Mouse (Mus musculus) midbrain, postnatal 0 days (tissue): ENCODE results near the gene Nrxn3. TPM values are rescaled to one million over a fixed set of nuclear protein-coding genes. Genes with fewer than 3 reads are reported as not detected.

Experiments
- ATAC-seq: fragments of 200-750 bp; cut with Nextera tagmentation; 2 replicates; pipeline ENCODE4 v1.8.0; 2017; ENCODE audit warnings: moderate number of reproducible peaks, mild to moderate bottlenecking, moderate TSS enrichment, moderate library complexity; ENCODE audit not compliant: low FRiP score
- DNase-seq: peaks from one replicate; pipeline ENCODE4 v3.0.0-alpha.2; 2015; ENCODE audit warnings: low spot score
- H3K27ac ChIP-seq: fragments of 300-500 bp; sonication (generic); 2 replicates; pipeline ENCODE4 v1.5.1; 2014; ENCODE audit warnings: low read depth, mild to moderate bottlenecking, low read length, mixed read lengths
- H3K27me3 ChIP-seq: fragments of 300-500 bp; sonication (generic); 2 replicates; pipeline ENCODE4 v1.6.1; 2014; ENCODE audit warnings: low read length, control low read depth, mixed read lengths; ENCODE audit not compliant: insufficient read depth
- H3K36me3 ChIP-seq: fragments of 300-500 bp; sonication (generic); 2 replicates; pipeline ENCODE4 v1.6.1; 2014; ENCODE audit warnings: low read length, control low read depth, mixed read lengths; ENCODE audit not compliant: insufficient read depth
- H3K4me1 ChIP-seq: fragments of 300-500 bp; sonication (generic); 2 replicates; pipeline ENCODE4 v1.6.1; 2014; ENCODE audit warnings: mild to moderate bottlenecking, control low read depth, antibody characterized with exemption, low read length, mixed read lengths; ENCODE audit not compliant: insufficient read depth
- H3K4me2 ChIP-seq: fragments of 300-500 bp; sonication (generic); 2 replicates; pipeline ENCODE4 v1.6.1; 2014; ENCODE audit warnings: low read depth, mild to moderate bottlenecking, low read length, mixed read lengths; ENCODE audit not compliant: poor library complexity, severe bottlenecking
- H3K4me3 ChIP-seq: fragments of 300-500 bp; sonication (generic); 2 replicates; pipeline ENCODE4 v1.5.1; 2014; ENCODE audit warnings: low read depth, mild to moderate bottlenecking, low read length, moderate library complexity
- H3K9ac ChIP-seq: fragments of 300-500 bp; sonication (generic); replicated peaks from 2 replicates; pipeline ENCODE4 v1.6.1; 2014; ENCODE audit warnings: mild to moderate bottlenecking, low read length, moderate library complexity, mixed read lengths; ENCODE audit not compliant: poor library complexity, severe bottlenecking
- H3K9me3 ChIP-seq: fragments of 300-500 bp; sonication (generic); 2 replicates; pipeline ENCODE4 v1.6.1; 2016; ENCODE audit warnings: low read length, control low read depth
- CTCF ChIP-seq: IDR thresholded peaks from 2 replicates; pipeline ENCODE4 v1.5.1; 2016; ENCODE audit warnings: antibody characterized with exemption, mild to moderate bottlenecking
- WGBS: fragments of 180-500 bp; shearing (Covaris S2); extraction: QIAGEN DNeasy Blood & Tissue Kit; methylation state at CpG from one replicate; pipeline ENCODE4 v1.1.7; 2014; 5-methylcytosine and 5-hydroxymethylcytosine counted together
- polyA plus RNA-seq: library from polyadenylated mRNA; unstranded; fragments of >200 nt; fragmentation: Nextera tagmentation; extraction: Ambion mirVana; gene quantifications from 2 replicates; pipeline ENCODE4 v1.2.1, GENCODE M21; 2015
- total RNA-seq: library from RNA; depleted of rRNA; stranded (reverse); fragments of >200 nt; gene quantifications from 2 replicates; pipeline ENCODE4 v1.2.3, GENCODE M21; 2014

Nrxn3 gene
- total and polyA plus RNA-seq, 2 experiments from 2014 or later, result 80.8 to 88.2 TPM

DNA sequence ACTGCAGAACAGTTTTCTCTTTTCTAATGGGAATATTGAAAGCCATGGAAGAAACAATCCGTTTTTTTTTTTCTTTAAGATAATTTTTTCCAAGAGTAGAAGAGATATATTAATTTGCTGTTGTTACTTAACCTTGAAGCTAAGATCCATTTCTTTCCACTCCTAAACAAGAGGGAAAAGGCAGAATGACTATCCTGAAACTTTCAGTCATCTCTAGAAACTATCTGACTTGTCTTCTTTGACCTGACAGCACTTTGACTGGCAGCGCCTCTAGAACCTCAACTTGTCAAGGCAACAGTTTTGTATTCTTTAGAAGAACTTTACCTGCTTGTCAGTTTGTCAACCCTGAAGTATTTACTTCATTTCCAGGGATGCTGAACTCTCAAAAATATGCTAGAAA lies 227.2 kb downstream of the Nrxn3 start:
- DNase-seq, result no peak
- no peaks in the 10 kb centered on the region for H3K27me3 ChIP-seq
- no peaks in the 10 kb centered on the region for H3K9me3 ChIP-seq
- H3K9ac ChIP-seq, result no peak overlapping the region
- WGBS, result 85% methylated on average over 2 of the region's 2 CpGs
- H3K36me3 ChIP-seq, result no peaks in the 10 kb centered on the region
- H3K4me3 ChIP-seq, result no peak overlapping the region
- no peak for ATAC-seq
- no peak overlapping the region for H3K27ac ChIP-seq
- H3K4me2 ChIP-seq, result no peak overlapping the region
- no peaks in the 10 kb centered on the region for H3K4me1 ChIP-seq
- no peak for TF ChIP-seq CTCF

DNA sequence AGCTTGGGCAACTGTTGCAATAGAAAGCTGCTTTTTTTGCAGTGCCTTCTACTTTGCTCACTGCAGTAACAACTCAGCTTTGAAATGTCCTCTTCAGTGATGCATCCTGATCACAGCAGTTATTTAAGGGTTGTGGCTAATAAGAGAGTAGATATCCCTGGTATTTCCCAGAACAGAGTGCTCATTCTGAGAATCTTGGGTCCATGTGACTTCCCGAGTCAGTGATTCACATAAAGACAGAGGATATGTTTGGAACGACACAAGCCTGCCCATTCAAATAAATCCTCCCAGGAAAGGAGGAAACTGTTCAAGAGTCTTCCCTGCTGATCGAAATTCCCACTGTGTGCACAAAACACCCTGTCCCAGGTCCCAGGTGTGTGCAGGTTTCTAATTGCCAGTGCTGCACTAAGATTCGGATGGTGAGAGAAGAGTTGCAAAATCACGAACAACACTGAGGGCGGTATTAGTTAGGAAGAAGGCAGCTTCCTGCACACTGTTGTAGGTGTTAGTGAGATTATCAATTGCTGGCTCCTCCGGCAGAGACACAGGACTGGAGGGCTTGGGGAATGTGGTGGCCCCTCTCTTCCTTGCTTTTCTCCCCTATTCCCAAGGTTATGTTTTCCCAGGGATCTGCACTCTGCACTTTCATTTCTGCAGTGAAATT lies 230.4 kb downstream of the Nrxn3 start:
- no peak overlapping the region for H3K4me2 ChIP-seq
- ATAC-seq (no peak), DNase-seq (no peak)
- no peaks in the 10 kb centered on the region for H3K27me3 ChIP-seq
- no peak overlapping the region for H3K9ac ChIP-seq
- no peak overlapping the region for H3K4me3 ChIP-seq
- H3K36me3 ChIP-seq, result no peaks in the 10 kb centered on the region
- H3K4me1 ChIP-seq, result no peaks in the 10 kb centered on the region
- H3K9me3 ChIP-seq, result no peaks in the 10 kb centered on the region
- no peak overlapping the region for H3K27ac ChIP-seq
- WGBS, result 67% methylated on average over 7 of the region's 7 CpGs
- TF ChIP-seq CTCF, result no peak

DNA sequence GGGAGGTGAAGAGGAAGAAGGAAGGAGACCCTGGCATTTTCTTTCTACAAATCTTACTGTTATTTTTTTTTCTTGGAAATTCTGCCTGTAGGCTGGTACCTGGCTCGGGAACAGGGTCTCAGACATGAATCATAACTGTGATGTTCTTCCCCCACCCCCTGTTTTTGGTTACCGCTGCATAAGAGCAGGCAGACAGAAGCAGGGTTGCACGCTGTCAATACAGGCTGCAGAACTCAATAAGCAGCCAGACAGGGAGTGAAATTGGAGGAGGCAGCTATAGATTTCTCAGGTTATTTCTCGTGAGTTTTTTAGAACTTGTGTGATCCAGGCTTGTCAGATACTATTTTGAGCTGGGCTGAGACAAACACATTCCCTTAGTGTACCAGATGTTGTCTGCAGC lies 231.1 kb downstream of the Nrxn3 start:
- DNase-seq, result no peak
- H3K9ac ChIP-seq, result no peak overlapping the region
- no peak overlapping the region for H3K4me2 ChIP-seq
- H3K27me3 ChIP-seq, result no peaks in the 10 kb centered on the region
- TF ChIP-seq CTCF, result no peak
- no peak overlapping the region for H3K27ac ChIP-seq
- no peak overlapping the region for H3K4me3 ChIP-seq
- no peaks in the 10 kb centered on the region for H3K36me3 ChIP-seq
- no peaks in the 10 kb centered on the region for H3K9me3 ChIP-seq
- 45% methylated on average over 4 of the region's 4 CpGs for WGBS
- no peak for ATAC-seq
- H3K4me1 ChIP-seq, result no peaks in the 10 kb centered on the region

DNA sequence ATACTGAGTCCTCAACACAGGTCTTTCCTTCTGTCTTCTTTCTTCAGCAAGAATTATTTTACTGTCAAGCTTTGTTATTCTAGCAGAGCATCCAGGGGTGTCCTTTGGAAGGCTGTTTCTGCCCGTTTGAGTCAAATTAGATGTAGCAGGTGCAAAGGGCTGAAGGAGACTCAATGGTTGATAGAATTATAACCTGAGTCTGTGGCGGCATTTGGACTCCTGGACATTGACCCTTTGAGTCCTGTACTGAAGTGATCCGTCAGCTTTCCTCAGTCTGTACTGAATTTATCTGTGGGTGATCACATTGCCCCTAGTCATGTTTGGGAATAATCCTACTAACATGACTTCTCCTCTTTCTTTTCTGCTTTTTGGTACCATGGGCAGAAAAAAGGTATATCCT lies 234.8 kb downstream of the Nrxn3 start:
- no peaks in the 10 kb centered on the region for H3K27me3 ChIP-seq
- TF ChIP-seq CTCF, result no peak
- H3K9me3 ChIP-seq, result no peaks in the 10 kb centered on the region
- DNase-seq (no peak), ATAC-seq (no peak)
- no peak overlapping the region for H3K4me2 ChIP-seq
- no peak overlapping the region for H3K4me3 ChIP-seq
- H3K27ac ChIP-seq, result no peak overlapping the region
- no peaks in the 10 kb centered on the region for H3K36me3 ChIP-seq
- H3K9ac ChIP-seq, result no peak overlapping the region
- 69% methylated on average over 3 of the region's 3 CpGs for WGBS
- no peaks in the 10 kb centered on the region for H3K4me1 ChIP-seq

DNA sequence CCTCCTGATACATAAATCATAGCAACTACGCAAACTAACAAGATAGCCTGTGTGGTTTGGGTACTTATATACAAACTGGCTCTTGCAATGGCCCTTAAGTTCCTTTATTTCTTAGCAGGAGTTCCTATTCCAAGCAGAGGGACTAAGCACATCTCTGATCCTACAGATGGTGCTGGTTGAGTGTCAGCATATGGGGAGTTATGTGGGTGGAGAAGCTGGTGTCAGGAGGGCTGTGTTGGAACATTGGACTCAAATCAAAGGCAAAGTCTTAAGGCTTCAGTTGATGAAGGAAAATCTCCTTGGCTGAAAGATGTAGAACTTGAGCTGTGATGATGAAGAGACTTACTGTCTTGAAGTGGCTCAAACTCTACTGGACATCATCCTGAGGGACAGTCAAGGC lies 238.1 kb downstream of the Nrxn3 start:
- no peaks in the 10 kb centered on the region for H3K36me3 ChIP-seq
- WGBS, result 92% methylated on average over 1 of the region's 1 CpGs
- no peaks in the 10 kb centered on the region for H3K4me1 ChIP-seq
- no peak for TF ChIP-seq CTCF
- H3K4me2 ChIP-seq, result no peak overlapping the region
- no peak overlapping the region for H3K4me3 ChIP-seq
- H3K27me3 ChIP-seq, result no peaks in the 10 kb centered on the region
- H3K27ac ChIP-seq, result no peak overlapping the region
- ATAC-seq (no peak), DNase-seq (no peak)
- no peak overlapping the region for H3K9ac ChIP-seq
- no peaks in the 10 kb centered on the region for H3K9me3 ChIP-seq

DNA sequence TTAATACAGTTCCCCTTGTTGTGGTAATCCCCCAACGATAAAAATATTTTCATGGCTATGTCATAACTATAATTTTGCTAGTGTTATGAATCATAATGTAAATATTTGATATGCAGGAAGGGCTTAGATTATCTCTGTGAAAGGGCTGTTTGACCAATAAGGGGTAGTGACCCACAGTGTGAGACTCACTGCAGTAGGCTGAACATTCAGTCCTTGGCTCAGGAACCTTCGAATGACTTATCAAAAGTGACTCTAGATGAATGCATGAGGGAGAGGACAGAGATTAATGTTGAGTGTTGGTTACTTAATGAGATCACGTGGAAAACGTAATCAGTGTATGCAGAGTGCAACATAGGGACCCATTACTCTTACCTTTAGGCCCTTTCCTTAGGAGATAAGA lies 243.7 kb downstream of the Nrxn3 start:
- no peaks in the 10 kb centered on the region for H3K9me3 ChIP-seq
- no peak for ATAC-seq
- 90% methylated on average over 4 of the region's 4 CpGs for WGBS

More for the DNA sequence above, 243.7 kb downstream of the Nrxn3 start:
- Histone ChIP-seq H3K9ac (no peak overlapping the region), H3K27ac (no peak overlapping the region), H3K4me1 (no peaks in the 10 kb centered on the region), H3K27me3 (no peaks in the 10 kb centered on the region), H3K4me2 (no peak overlapping the region), H3K36me3 (no peaks in the 10 kb centered on the region), H3K4me3 (no peak overlapping the region)
- DNase-seq, result no peak
- no peak for TF ChIP-seq CTCF
